Mouse (Mus musculus) neural tube, embryonic 15.5 days (tissue): Measurements from ENCODE around the gene Aco1. TPM values are rescaled to one million over a fixed set of nuclear protein-coding genes. Genes with fewer than 3 reads are reported as not detected.

Source experiments
- ATAC-seq: fragments of 200-750 bp; cut with Nextera tagmentation; 2 replicates; pipeline ENCODE4 v1.8.0; 2017; ENCODE audit warnings: mild to moderate bottlenecking, moderate TSS enrichment, moderate library complexity; ENCODE audit not compliant: low FRiP score
- H3K27ac ChIP-seq: fragments of 300-500 bp; sonication (generic); replicated peaks from 2 replicates; pipeline ENCODE4 v1.5.1; 2015; ENCODE audit warnings: mild to moderate bottlenecking, inconsistent platforms
- H3K27me3 ChIP-seq: fragments of 300-500 bp; sonication (generic); replicated peaks from 2 replicates; pipeline ENCODE4 v1.6.1; 2015; ENCODE audit warnings: inconsistent platforms
- H3K36me3 ChIP-seq: fragments of 300-500 bp; sonication (generic); 2 replicates; pipeline ENCODE4 v1.6.1; 2015; ENCODE audit warnings: inconsistent platforms
- H3K4me1 ChIP-seq: fragments of 300-500 bp; sonication (generic); 2 replicates; pipeline ENCODE4 v1.6.1; 2015; ENCODE audit warnings: inconsistent platforms
- H3K4me2 ChIP-seq: fragments of 300-500 bp; sonication (generic); 2 replicates; pipeline ENCODE4 v1.6.1; 2015; ENCODE audit warnings: inconsistent platforms, mild to moderate bottlenecking, moderate library complexity
- H3K4me3 ChIP-seq: fragments of 300-500 bp; sonication (generic); replicated peaks from 2 replicates; pipeline ENCODE4 v1.5.1; 2015; ENCODE audit warnings: mild to moderate bottlenecking, inconsistent platforms
- H3K9ac ChIP-seq: fragments of 300-500 bp; sonication (generic); replicated peaks from 2 replicates; pipeline ENCODE4 v1.6.1; 2015; ENCODE audit warnings: mild to moderate bottlenecking, inconsistent platforms
- H3K9me3 ChIP-seq: fragments of 300-500 bp; sonication (generic); replicated peaks from 2 replicates; pipeline ENCODE4 v1.6.1; 2016; ENCODE audit warnings: inconsistent platforms
- WGBS: fragments of 180-500 bp; shearing (Covaris S2); methylation state at CpG from one replicate; pipeline ENCODE4 v1.1.7; 2015; ENCODE audit warnings: mixed read lengths; 5-methylcytosine and 5-hydroxymethylcytosine counted together
- polyA plus RNA-seq: library from polyadenylated mRNA; unstranded; fragments of >200 nt; fragmentation: Nextera tagmentation; extraction: Ambion mirVana; gene quantifications from 2 replicates; pipeline ENCODE4 v1.2.1, GENCODE M21; 2015

Aco1 gene
- polyA plus RNA-seq, 1 experiment from 2014 or later: 40.8 TPM

DNA sequence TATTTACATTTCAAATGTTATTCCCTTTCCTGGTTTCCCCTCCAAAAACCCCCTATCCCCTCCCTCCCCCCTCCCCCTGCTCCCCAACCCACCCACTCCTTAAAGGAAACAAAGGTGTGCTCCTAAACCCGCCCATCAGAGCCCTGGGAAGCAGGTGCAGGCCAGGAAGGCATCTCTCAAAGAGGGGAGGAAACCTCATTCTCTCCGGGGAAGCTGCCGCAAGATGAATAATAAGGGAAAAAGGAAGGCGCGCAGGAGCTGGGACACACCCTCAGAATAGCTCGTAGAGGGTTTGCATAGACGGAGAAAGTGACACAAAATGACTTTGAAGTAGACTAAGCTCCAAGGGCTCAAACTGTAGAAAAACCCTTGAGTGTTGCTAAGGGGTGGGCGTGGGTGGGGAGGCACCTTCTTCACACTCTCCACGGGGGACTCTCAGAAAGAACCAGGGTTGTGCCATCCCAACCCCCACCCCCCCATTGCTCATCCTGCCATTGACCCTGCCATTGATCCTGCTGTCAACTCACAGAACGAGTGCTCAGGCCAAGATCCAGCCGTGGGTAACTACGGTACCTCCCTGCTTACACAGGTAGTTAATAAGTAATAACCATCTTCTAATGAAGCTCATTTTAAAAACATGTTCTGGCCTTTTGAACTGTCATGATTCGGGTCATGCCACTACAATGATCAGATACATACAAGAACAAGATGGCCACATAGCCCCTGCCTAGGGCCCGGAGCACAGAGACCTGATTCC is 78.3 kb downstream of the Aco1 start:
- H3K36me3 ChIP-seq: no peaks in the 10 kb centered on the region
- H3K9me3 ChIP-seq: no peaks in the 10 kb centered on the region
- peaks cover 4% of the 10 kb centered on the region for H3K4me1 ChIP-seq
- no peak for ATAC-seq
- no peak overlapping the region for H3K27ac ChIP-seq
- H3K4me2 ChIP-seq: peak overlapping the region; percentile 32
- H3K9ac ChIP-seq: no peak overlapping the region
- WGBS: 34% methylated on average over 14 of the region's 14 CpGs
- H3K27me3 ChIP-seq: no peaks in the 10 kb centered on the region
- H3K4me3 ChIP-seq: no peak overlapping the region

DNA sequence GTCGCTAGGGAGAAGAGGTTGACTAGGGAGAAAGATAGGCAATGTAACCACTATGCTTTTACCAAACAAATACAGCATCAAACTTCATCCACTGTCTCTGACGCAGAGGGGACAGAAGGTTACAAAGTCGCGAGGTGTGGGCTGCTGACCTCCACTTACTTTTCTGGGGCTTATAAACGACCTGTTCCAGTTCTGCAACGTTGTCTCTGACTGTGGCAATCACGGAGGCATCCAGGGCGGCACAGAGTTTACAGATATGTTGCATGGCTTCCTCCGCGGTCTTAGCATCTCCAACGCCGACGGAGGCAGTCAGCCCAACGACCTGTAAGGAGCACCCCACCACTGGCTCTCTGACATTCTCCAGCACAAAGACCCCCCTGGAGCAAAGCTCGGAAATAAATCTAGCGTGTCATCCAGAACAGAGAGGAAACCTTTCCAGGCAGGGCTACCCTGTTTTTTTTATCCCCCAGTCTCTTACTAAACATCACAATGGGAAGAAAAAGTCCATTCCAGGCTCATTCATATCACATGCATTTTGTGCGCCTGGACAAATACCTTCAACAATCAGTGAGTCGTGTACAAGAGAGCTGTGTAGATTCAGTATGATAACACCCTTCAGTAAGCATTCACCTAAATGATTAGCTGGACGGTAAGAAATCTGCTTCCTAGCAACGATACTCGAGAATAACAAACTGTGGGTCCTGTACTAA is 79.2 kb downstream of the Aco1 start:
- 39% methylated on average over 21 of the region's 21 CpGs for WGBS
- Histone ChIP-seq H3K9ac (no peak overlapping the region), H3K27me3 (no peaks in the 10 kb centered on the region), H3K27ac (no peak overlapping the region), H3K4me2 (peak overlapping the region; percentile 22; the same call in 1 of the 2 replicates), H3K4me3 (no peak overlapping the region), H3K4me1 (peaks cover 4% of the 10 kb centered on the region), H3K9me3 (no peaks in the 10 kb centered on the region), H3K36me3 (no peaks in the 10 kb centered on the region)
- ATAC-seq: no peak

DNA sequence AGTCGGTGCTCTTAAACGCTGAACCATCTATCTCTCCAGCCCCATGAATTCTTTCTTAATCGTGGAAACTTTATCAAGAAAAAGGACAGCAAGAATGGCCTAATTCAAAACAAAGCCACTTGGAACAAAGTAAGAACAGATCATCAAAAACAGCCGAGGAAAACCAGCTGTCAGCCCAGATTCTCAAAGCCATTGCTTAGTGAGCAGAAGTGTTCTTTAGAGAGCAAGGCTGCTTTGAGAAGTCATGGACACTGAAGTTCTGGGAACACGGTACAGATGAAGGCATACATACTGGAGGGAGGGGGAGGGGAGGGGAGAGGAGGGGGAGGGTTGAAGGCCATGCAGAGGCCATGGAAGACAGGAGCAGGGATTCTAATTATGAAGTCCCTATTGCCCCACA is 83.2 kb downstream of the Aco1 start:
- ATAC-seq: no peak
- Histone ChIP-seq H3K27ac (no peak overlapping the region), H3K9me3 (no peaks in the 10 kb centered on the region), H3K27me3 (no peaks in the 10 kb centered on the region), H3K9ac (no peak overlapping the region), H3K4me3 (no peak overlapping the region), H3K36me3 (no peaks in the 10 kb centered on the region), H3K4me2 (no peak overlapping the region), H3K4me1 (peaks cover 4% of the 10 kb centered on the region)
- 69% methylated on average over 5 of the region's 5 CpGs for WGBS

DNA sequence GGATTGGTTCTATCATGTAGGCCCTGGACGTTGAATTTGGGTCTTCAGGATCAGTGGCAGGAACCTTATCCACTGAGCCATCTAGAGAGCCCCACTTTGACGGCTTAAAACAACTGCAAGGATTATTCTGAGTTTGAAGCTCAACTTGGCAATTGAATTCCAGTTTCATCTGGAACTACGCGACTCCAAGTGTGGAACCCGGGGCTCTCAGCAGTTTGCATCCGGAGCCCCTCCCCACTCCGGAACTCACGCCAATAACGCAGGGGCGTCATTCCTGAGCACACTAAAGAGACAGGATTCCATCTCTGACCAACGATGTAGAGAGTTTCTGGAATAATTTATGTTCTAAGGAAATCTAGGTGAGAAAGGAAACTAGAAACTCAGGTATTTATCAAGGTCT is 84.2 kb downstream of the Aco1 start:
- Histone ChIP-seq H3K4me1 (peaks cover under 1% of the 10 kb centered on the region), H3K9me3 (no peaks in the 10 kb centered on the region), H3K4me2 (no peak overlapping the region), H3K9ac (no peak overlapping the region), H3K4me3 (no peak overlapping the region), H3K27me3 (no peaks in the 10 kb centered on the region), H3K27ac (no peak overlapping the region), H3K36me3 (no peaks in the 10 kb centered on the region)
- 90% methylated on average over 11 of the region's 11 CpGs for WGBS
- ATAC-seq: no peak

DNA sequence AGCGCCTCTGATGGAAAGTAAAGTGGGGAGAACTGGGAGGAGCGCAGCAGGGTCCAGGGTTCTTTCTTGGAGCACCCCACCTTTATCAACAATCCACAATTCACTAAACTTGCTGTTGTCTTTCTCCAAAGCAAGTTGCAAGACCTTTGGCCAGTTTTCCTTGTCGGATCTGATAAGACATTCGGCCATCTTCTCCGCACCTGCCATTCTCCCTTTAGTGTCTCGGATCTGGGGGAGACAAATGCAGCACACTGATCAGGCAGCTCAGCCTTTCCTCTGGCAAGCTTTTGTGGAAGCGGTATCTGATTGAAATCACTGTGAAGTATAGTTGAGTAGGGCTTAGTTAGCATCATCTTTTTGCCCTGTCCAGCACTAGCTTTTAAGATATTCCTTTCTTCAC is 85.0 kb downstream of the Aco1 start:
- H3K4me1 ChIP-seq: no peaks in the 10 kb centered on the region
- H3K9me3 ChIP-seq: no peaks in the 10 kb centered on the region
- H3K4me3 ChIP-seq: no peak overlapping the region
- no peaks in the 10 kb centered on the region for H3K36me3 ChIP-seq
- no peak for ATAC-seq
- H3K27me3 ChIP-seq: no peaks in the 10 kb centered on the region
- no peak overlapping the region for H3K9ac ChIP-seq
- no peak overlapping the region for H3K27ac ChIP-seq
- WGBS: 93% methylated on average over 7 of the region's 7 CpGs
- H3K4me2 ChIP-seq: no peak overlapping the region

DNA sequence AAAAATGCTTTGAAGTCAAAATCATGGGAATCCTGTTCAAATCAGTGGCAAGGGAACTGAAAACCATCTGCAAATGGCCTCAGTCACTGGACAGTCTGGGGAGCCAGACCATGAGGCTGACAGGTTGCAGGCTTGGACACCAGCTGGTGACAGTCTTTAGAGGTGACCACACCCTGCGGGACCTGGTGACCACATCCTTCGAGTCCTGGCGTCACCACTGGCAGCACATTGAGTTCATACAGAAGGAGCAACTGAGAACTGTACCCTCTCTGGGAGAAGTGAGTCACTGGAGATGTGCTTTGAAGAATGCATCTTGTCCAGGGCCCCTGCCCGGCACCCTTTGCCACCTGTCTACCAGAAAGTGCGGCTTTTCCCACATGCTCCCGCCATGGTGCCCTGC is 86.8 kb downstream of the Aco1 start:
- no peaks in the 10 kb centered on the region for H3K27me3 ChIP-seq
- H3K4me3 ChIP-seq: no peak overlapping the region
- H3K4me2 ChIP-seq: no peak overlapping the region
- no peak overlapping the region for H3K9ac ChIP-seq
- 93% methylated on average over 6 of the region's 6 CpGs for WGBS
- H3K36me3 ChIP-seq: no peaks in the 10 kb centered on the region
- no peaks in the 10 kb centered on the region for H3K4me1 ChIP-seq
- ATAC-seq: no peak
- no peaks in the 10 kb centered on the region for H3K9me3 ChIP-seq
- no peak overlapping the region for H3K27ac ChIP-seq

DNA sequence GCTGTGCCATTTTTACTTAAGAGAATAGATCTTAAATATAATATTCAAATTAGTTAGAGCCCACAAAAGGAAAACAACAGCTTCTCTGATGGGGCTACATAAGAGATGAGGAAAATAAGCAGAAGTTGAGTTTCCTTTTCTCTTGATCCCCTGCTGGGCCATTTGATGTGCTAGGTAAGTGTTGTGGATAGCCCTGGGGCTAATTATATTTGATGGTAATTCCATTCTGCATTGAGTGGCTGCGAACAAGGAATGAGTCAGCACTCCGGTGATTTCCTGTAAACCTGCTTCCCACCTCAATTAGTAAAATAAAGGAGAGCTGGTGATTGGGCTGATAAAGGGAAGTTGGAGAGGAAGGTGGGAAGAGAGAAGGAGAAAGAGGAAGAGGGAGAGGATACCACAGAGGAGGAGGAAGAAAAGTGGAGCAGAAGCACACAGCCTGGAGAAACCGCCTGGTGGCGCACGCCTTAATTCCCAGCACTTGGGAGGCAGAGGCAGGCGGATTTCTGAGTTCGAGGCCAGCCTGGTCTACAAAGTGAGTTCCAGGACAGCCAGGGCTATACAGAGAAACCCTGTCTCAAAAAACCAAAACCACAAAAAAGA is 90.3 kb downstream of the Aco1 start:
- Histone ChIP-seq H3K4me3 (no peak overlapping the region), H3K4me1 (no peaks in the 10 kb centered on the region), H3K4me2 (no peak overlapping the region), H3K9me3 (no peaks in the 10 kb centered on the region), H3K36me3 (no peaks in the 10 kb centered on the region), H3K27ac (no peak overlapping the region), H3K9ac (no peak overlapping the region), H3K27me3 (no peaks in the 10 kb centered on the region)
- WGBS: 89% methylated on average over 7 of the region's 7 CpGs
- no peak for ATAC-seq

DNA sequence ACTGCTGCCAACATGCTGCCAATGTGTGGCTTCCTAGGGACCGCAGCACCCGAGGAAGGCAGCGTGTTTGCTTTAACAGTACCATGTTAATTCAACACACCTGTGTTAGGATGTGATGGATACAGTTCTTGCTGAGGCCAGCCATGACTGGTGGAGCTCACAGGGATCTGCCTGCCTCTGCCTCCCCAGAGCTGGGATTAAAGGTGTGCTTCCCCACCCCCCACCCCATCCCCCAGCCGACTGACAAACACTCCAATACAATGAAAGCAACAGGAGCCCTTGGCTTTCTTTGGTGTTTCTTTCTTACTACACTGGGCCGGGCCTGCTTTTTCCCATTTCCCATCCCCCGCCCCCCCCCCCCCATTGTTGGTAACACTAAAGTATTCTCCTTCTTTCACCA is 91.4 kb downstream of the Aco1 start:
- H3K27me3 ChIP-seq: no peaks in the 10 kb centered on the region
- no peak overlapping the region for H3K9ac ChIP-seq
- H3K9me3 ChIP-seq: no peaks in the 10 kb centered on the region
- no peak for ATAC-seq
- peaks cover 8% of the 10 kb centered on the region for H3K4me1 ChIP-seq
- no peak overlapping the region for H3K4me2 ChIP-seq
- WGBS: 73% methylated on average over 6 of the region's 6 CpGs
- H3K36me3 ChIP-seq: no peaks in the 10 kb centered on the region
- no peak overlapping the region for H3K27ac ChIP-seq
- H3K4me3 ChIP-seq: no peak overlapping the region

DNA sequence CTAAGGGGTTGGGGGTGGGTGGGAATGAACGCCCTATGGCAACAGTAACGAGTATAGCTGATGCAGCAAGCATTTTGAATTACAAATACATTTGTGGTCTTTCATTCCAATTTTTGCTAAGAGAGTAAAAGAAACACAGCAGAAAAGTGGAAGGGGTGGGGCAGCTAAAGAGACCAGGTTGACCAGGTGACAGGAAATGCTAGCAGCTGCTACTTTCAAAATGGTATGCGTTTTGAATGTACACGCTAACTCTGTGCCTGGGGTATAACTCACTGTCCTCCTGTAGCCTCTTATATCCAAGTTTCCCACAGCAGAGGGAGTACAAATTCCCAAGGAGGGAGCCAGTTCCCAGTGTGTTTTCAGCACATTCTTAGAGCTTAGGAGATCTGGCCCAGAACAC is 93.9 kb downstream of the Aco1 start:
- H3K4me2 ChIP-seq: no peak overlapping the region
- no peaks in the 10 kb centered on the region for H3K27me3 ChIP-seq
- no peaks in the 10 kb centered on the region for H3K36me3 ChIP-seq
- H3K9ac ChIP-seq: no peak overlapping the region
- H3K27ac ChIP-seq: no peak overlapping the region
- H3K4me1 ChIP-seq: peaks cover 17% of the 10 kb centered on the region
- H3K9me3 ChIP-seq: no peaks in the 10 kb centered on the region
- ATAC-seq: no peak
- no peak overlapping the region for H3K4me3 ChIP-seq
- WGBS: 89% methylated on average over 4 of the region's 4 CpGs

DNA sequence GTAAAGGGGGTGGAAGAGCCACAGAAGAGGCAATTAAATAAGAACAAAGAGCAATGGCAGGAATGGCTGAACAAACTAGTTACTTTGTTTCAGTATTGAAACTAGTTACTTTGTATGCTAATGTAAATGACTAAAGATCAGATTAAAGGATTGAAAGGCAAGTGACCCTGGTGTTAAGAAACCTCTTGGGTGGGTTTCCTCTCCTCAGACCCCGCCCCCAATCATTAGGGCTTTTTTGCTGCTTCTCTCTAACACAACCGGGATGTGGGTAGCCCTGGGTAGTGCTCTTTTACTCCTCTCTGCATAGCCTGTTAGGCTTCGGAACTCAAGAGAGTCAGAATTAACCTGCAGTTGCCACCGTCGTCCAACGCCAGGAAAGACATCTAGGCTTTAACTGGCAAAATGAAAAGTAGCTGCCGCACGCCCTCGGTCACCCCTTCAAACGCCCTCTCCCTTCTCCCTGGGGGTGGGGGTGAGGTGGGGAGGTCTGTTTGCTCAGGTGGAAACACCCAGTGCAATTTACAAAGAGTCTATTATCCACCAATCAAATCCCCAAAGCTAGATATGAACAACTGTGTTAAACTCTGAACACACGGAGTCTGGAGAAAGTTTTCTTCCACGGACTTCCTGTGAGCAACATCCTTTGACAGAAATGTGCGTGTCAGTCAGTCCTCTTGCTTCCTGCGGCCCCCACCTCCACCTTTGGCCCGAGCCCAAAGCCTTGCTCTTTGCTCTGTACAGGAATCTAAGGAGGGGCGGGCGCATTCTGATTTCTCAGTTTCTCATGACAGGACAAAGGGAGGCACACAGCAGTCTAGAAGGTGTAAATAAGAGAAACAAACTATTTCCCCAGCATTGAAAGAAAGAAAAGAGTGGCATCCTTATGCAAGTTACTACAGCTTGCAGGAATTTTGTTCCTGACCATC is 95.9 kb downstream of the Aco1 start:
- Histone ChIP-seq H3K9me3 (no peaks in the 10 kb centered on the region), H3K27ac (0 out of 2 replicates have a peak overlapping the region, but pooled peaks have one; percentile 45), H3K4me1 (peaks cover 17% of the 10 kb centered on the region), H3K4me3 (peak overlapping the region; percentile 47), H3K36me3 (no peaks in the 10 kb centered on the region), H3K4me2 (peak overlapping the region; percentile 77), H3K27me3 (no peaks in the 10 kb centered on the region), H3K9ac (peak overlapping the region; percentile 50)
- 2% methylated on average over 17 of the region's 17 CpGs for WGBS
- peak; percentile 45; the same call in 1 of the 2 replicates for ATAC-seq
